Mouse (Mus musculus): ENCODE measurements around the gene Chchd4. TPM values are rescaled to one million over a fixed set of nuclear protein-coding genes. Genes with fewer than 3 reads are reported as not detected.

The Chchd4 gene
- total RNA-seq, 2 experiments from 2014 or later: 8.0 to 8.7 TPM

- DNase-seq: no peak
- intact Hi-C loops (cut with DNase I; ENCODE audit: low total_unique reads): loop anchor here (5.0 kb wide), 1 partner anchor 248 kb away; no protein-coding TSS in a partner anchor
These were observed 58.5 kb downstream of the Chchd4 start for GRCm38 (mm10) chr6:91414890-91415289.

Other genes starting within 250 kb of the Chchd4 start
- not detected for gene Wnt7a, start 62.2 kb downstream of the Chchd4 start, total RNA-seq (2021)
- 10 to 100 TPM; 37.5 to 41.7 TPM for gene Tmem43, start 157 bp upstream of the Chchd4 start, total RNA-seq (2021)
- gene Xpc, start 42.3 kb upstream of the Chchd4 start, total RNA-seq (2021): 1 to 10 TPM; 6.8 to 7.2 TPM
- 10 to 100 TPM; 37.0 to 41.9 TPM for gene Lsm3, start 42.4 kb upstream of the Chchd4 start, total RNA-seq (2021)
- gene Slc6a6, start 210.5 kb upstream of the Chchd4 start, total RNA-seq (2021): 10 to 100 TPM; 33.5 to 39.8 TPM